Mouse (Mus musculus): ENCODE data around the gene Htr6. TPM values are rescaled to one million over a fixed set of nuclear protein-coding genes. Genes with fewer than 3 reads are reported as not detected.

Htr6 gene
- polyA plus RNA-seq, 1 experiment from 2014 or later: not detected

DNA sequence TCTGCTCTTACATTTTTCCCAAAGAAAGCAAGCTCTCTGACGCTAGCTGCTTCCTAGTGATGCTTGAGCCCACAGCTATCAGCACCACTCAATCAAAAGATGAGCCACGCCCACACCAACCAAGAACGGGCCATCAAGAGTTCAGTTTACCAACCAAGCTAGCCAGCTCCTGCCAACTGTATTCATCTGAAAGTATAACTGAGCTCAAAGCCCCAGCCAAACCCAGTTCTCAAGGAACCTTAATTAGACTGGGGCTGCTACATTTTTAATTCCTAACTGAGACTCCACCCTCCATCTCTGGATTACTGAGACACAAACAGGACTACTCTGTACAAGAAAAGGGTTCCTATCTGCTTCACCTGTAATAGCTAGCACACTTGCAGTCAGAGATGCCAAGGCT is 35.5 kb upstream of the Htr6 start:
- H3K27ac ChIP-seq (ENCODE audit: low read length): peak overlapping the region; percentile 62
- no peaks in the 10 kb centered on the region for H3K36me3 ChIP-seq (ENCODE audit: control insufficient read depth, insufficient read depth, low read length)
- H3K4me1 ChIP-seq (ENCODE audit: control insufficient read depth, insufficient read depth, low read length): peaks cover 32% of the 10 kb centered on the region
- no peak overlapping the region for H3K4me3 ChIP-seq (ENCODE audit: low read length)
- H3K9ac ChIP-seq (ENCODE audit: low read depth, low read length): no peak overlapping the region
- 54% methylated on average over 3 of the region's 3 CpGs for WGBS
- no peaks in the 10 kb centered on the region for H3K9me3 ChIP-seq (ENCODE audit: control insufficient read depth, low read length)
- ATAC-seq: no peak
- peak overlapping the region; percentile 4; the same call in 1 of the 2 replicates for H3K4me2 ChIP-seq (ENCODE audit: low read depth, low read length)
- no peaks in the 10 kb centered on the region for H3K27me3 ChIP-seq (replicated peaks; ENCODE audit: control insufficient read depth, insufficient read depth, low read length)

DNA sequence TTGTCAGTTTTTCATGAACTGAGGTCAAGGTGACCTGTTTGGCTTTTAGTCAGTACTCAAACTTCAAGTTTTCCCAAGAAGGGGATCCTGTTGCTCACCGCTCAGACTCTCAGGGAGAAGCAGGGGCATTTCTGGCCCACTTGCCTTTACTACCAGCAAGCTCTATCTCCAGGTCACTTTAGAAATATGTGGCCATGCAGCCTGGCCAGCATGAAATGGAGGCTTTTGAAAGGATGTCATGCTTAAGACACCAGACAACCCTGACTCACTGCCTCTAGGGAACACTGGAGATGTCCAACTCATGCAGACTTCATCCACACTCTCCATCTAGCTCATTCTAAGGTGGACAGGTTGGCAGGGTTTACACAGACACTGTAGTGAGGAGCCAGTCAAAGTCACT is 30.1 kb upstream of the Htr6 start:
- Histone ChIP-seq H3K4me1 (ENCODE audit: control insufficient read depth, insufficient read depth, low read length) (peaks cover under 1% of the 10 kb centered on the region), H3K9me3 (ENCODE audit: control insufficient read depth, low read length) (no peaks in the 10 kb centered on the region), H3K4me2 (ENCODE audit: low read depth, low read length) (no peak overlapping the region), H3K36me3 (ENCODE audit: control insufficient read depth, insufficient read depth, low read length) (peaks cover 9% of the 10 kb centered on the region), H3K27me3 (replicated peaks; ENCODE audit: control insufficient read depth, insufficient read depth, low read length) (no peaks in the 10 kb centered on the region), H3K4me3 (ENCODE audit: low read length) (no peak overlapping the region), H3K27ac (ENCODE audit: low read length) (no peak overlapping the region), H3K9ac (ENCODE audit: low read depth, low read length) (no peak overlapping the region)
- ATAC-seq: no peak
- 98% methylated on average over 1 of the region's 1 CpGs for WGBS

DNA sequence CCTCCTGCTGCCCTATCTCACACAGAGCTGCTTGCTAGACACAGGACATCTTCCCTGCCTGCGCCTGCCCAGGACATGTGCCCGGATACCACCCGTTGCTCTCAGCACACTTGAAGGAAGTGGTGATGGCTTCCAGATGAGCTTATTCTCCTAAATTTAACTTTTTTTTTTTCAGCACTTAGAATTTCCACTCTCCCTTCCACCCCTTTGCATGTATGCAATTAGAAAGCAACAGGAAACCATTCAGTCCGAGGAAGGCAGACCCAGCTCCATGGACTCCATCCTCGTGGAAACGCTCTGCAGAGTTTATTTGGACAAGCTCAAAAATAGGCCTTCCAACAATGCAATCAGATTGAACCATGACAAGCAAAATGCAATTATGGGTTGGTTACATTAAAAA is 26.2 kb upstream of the Htr6 start:
- H3K4me1 ChIP-seq (ENCODE audit: control insufficient read depth, insufficient read depth, low read length): no peaks in the 10 kb centered on the region
- WGBS: 75% methylated on average over 6 of the region's 6 CpGs

DNA sequence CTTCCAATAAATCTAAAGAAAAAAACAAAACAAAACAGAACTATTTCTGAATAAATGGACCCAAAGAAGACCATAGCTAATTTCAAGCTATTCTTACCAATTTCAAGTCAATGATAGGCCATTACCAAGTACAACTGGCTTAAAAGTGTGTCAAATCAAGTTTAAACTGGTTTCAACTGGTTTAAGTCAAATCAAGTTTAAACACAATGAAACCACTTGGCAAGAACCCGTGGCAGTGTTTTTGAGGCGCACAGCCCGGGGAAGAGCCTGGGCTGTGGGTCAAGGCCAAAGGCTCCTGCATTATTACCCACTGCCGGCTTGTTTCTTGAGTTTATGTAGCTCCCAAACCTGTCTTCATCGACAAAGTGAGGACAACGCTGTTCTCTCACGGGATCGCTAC is 25.0 kb upstream of the Htr6 start:
- no peak overlapping the region for H3K9ac ChIP-seq (ENCODE audit: low read depth, low read length)
- no peaks in the 10 kb centered on the region for H3K27me3 ChIP-seq (replicated peaks; ENCODE audit: control insufficient read depth, insufficient read depth, low read length)
- no peak overlapping the region for H3K4me3 ChIP-seq (ENCODE audit: low read length)
- no peak for ATAC-seq
- no peak overlapping the region for H3K27ac ChIP-seq (ENCODE audit: low read length)
- no peaks in the 10 kb centered on the region for H3K4me1 ChIP-seq (ENCODE audit: control insufficient read depth, insufficient read depth, low read length)
- no peak overlapping the region for H3K4me2 ChIP-seq (ENCODE audit: low read depth, low read length)
- H3K36me3 ChIP-seq (ENCODE audit: control insufficient read depth, insufficient read depth, low read length): peaks cover 9% of the 10 kb centered on the region
- no peaks in the 10 kb centered on the region for H3K9me3 ChIP-seq (ENCODE audit: control insufficient read depth, low read length)
- 89% methylated on average over 8 of the region's 8 CpGs for WGBS

More for the DNA sequence above, 26.2 kb upstream of the Htr6 start:
- no peaks in the 10 kb centered on the region for H3K27me3 ChIP-seq (replicated peaks; ENCODE audit: control insufficient read depth, insufficient read depth, low read length)
- no peak overlapping the region for H3K27ac ChIP-seq (ENCODE audit: low read length)
- H3K9ac ChIP-seq (ENCODE audit: low read depth, low read length): no peak overlapping the region
- no peak overlapping the region for H3K4me3 ChIP-seq (ENCODE audit: low read length)
- no peak overlapping the region for H3K4me2 ChIP-seq (ENCODE audit: low read depth, low read length)
- peaks cover 9% of the 10 kb centered on the region for H3K36me3 ChIP-seq (ENCODE audit: control insufficient read depth, insufficient read depth, low read length)
- ATAC-seq: no peak
- no peaks in the 10 kb centered on the region for H3K9me3 ChIP-seq (ENCODE audit: control insufficient read depth, low read length)

DNA sequence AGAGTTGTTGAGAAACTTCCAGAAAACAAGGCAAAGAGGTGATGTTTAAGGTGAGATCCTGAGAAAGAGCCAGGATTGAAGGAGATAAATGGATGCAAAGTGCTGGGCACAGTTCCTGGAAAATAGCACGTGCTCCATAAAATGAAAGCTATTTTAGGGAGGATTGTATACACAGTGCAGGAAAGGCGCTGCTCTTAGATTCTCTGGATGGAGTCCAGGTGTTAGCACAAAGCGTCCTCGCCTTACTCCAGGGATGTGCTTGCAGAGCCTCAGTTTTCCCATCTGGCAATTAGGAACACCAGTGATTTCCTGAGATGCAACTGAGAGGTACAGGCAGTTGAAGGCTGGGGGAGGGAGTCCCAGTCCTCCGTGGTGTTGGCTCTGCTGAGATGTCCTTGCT is 20.8 kb upstream of the Htr6 start:
- Histone ChIP-seq H3K36me3 (ENCODE audit: control insufficient read depth, insufficient read depth, low read length) (no peaks in the 10 kb centered on the region), H3K9ac (ENCODE audit: low read depth, low read length) (no peak overlapping the region), H3K4me2 (ENCODE audit: low read depth, low read length) (no peak overlapping the region), H3K4me1 (ENCODE audit: control insufficient read depth, insufficient read depth, low read length) (peaks cover 17% of the 10 kb centered on the region), H3K27ac (ENCODE audit: low read length) (no peak overlapping the region), H3K27me3 (replicated peaks; ENCODE audit: control insufficient read depth, insufficient read depth, low read length) (no peaks in the 10 kb centered on the region), H3K9me3 (ENCODE audit: control insufficient read depth, low read length) (no peaks in the 10 kb centered on the region; the same call in 1 of the 2 replicates), H3K4me3 (ENCODE audit: low read length) (no peak overlapping the region)
- peak; percentile 50; the same call in 1 of the 2 replicates for ATAC-seq
- WGBS: 41% methylated on average over 5 of the region's 5 CpGs

DNA sequence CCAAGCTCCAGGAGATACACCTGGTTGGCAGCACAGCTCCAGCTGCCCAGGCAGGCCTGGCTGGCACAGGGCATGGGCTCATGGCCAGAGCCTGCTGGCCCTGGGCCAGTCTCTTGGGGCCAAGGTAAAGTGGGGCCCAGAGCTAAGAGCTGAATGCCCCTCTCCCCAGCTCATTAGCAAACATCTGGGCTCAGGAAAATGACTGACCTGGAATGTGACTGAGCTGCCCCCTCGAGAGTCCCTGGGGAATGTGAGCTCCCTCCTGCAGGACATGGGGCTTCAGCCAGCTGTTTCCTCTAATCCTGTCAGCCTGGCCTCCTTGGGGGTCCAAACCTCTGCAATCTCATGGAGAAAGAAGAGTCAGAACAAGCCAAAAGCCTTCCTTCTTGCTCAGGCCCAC is 20.0 kb upstream of the Htr6 start:
- H3K27me3 ChIP-seq (replicated peaks; ENCODE audit: control insufficient read depth, insufficient read depth, low read length): no peaks in the 10 kb centered on the region
- no peaks in the 10 kb centered on the region for H3K36me3 ChIP-seq (ENCODE audit: control insufficient read depth, insufficient read depth, low read length)
- no peak for ATAC-seq
- no peak overlapping the region for H3K9ac ChIP-seq (ENCODE audit: low read depth, low read length)
- H3K27ac ChIP-seq (ENCODE audit: low read length): peak overlapping the region; percentile 33; the same call in 1 of the 2 replicates
- no peaks in the 10 kb centered on the region; the same call in 1 of the 2 replicates for H3K9me3 ChIP-seq (ENCODE audit: control insufficient read depth, low read length)
- H3K4me3 ChIP-seq (ENCODE audit: low read length): no peak overlapping the region
- H3K4me2 ChIP-seq (ENCODE audit: low read depth, low read length): no peak overlapping the region
- 29% methylated on average over 1 of the region's 1 CpGs for WGBS
- H3K4me1 ChIP-seq (ENCODE audit: control insufficient read depth, insufficient read depth, low read length): peaks cover 25% of the 10 kb centered on the region

DNA sequence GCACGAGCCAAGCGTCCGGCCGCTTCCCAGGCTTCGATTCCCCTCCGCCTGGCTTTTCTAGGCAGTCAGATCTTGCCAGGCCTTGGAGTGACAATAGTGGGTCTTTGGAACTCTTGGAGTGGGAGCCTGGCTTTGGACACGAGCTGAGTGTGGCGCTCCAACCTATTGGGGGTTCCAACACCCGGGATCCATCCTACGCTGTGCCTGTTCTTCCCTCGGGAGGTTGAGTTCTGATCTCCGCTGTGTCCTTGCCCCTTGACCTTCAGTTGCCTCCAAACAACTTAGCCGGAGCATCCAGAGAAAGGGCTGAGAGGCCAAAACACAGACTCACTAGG is 17.8 kb upstream of the Htr6 start:
- no peaks in the 10 kb centered on the region for H3K27me3 ChIP-seq (replicated peaks; ENCODE audit: control insufficient read depth, insufficient read depth, low read length)
- no peak overlapping the region for H3K27ac ChIP-seq (ENCODE audit: low read length)
- H3K9ac ChIP-seq (ENCODE audit: low read depth, low read length): peak overlapping the region; percentile 82
- no peaks in the 10 kb centered on the region for H3K36me3 ChIP-seq (ENCODE audit: control insufficient read depth, insufficient read depth, low read length)
- peak overlapping the region; percentile 97 for H3K4me2 ChIP-seq (ENCODE audit: low read depth, low read length)
- H3K9me3 ChIP-seq (ENCODE audit: control insufficient read depth, low read length): no peaks in the 10 kb centered on the region; the same call in 1 of the 2 replicates
- whole genome bisulfite sequencing: 27% methylated on average over 13 of the region's 13 CpGs
- H3K4me1 ChIP-seq (ENCODE audit: control insufficient read depth, insufficient read depth, low read length): peaks cover 40% of the 10 kb centered on the region
- peak overlapping the region; percentile 73 for H3K4me3 ChIP-seq (ENCODE audit: low read length)
- ATAC-seq: no peak

DNA sequence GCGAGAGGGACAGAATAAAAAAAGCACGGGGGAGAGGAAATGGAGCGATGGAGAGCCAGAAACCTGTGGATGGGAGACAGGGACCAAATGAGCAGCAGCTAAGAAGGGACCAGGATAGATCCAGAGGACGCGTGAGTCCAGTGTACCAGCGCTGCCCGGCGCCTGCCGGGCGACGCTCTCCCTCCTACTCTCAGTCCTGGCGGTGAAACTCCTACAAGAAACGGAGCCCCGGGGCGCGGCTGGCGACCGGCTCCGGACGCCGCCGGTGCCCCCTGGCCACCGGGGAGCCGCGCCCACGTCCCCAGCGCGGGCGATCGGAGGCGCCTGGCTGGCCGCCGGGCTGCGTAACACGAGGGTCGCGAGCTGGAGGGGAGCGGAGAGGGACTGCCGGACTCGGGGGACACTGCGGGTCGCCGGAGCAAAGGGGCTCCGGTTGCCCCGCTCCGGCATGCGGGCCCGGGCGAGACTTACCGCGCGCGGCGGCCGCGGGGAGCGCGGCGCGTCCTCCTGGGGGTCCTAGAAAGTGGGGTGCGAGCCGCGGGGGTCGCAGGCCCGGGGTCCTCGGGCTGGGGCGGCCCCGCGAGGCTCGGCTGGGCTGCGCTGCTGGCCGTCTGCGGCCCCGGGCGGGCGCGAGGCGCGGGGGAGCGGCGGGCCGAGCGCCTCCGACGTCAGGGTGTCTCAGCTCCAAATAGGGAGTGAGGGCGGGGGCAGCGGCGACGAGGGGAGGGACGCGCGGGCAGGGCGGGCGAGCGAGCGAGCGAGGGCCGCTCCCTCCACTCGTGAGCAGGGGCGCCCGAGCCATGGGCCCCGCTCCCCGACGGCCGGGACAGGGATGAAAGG is 17.2 kb upstream of the Htr6 start, which contains the start of gene Nbl1:
Nbl1 (minus strand) TSS at position 638 of the 840 bp plus-strand sequence.
- Histone ChIP-seq H3K4me1 (ENCODE audit: control insufficient read depth, insufficient read depth, low read length) (peaks cover 41% of the 10 kb centered on the region), H3K4me3 (ENCODE audit: low read length) (peak within 1 kb of the TSS; percentile 73), H3K27ac (ENCODE audit: low read length) (peak within 1 kb of the TSS; percentile 32; the same call in 1 of the 2 replicates), H3K9ac (ENCODE audit: low read depth, low read length) (peak within 1 kb of the TSS; percentile 82), H3K4me2 (ENCODE audit: low read depth, low read length) (peak within 1 kb of the TSS; percentile 97), H3K27me3 (replicated peaks; ENCODE audit: control insufficient read depth, insufficient read depth, low read length) (no peaks in the 10 kb centered on the region), H3K9me3 (ENCODE audit: control insufficient read depth, low read length) (no peaks in the 10 kb centered on the region; the same call in 1 of the 2 replicates), H3K36me3 (ENCODE audit: control insufficient read depth, insufficient read depth, low read length) (no peaks in the 10 kb centered on the region)
- ATAC-seq: peak; percentile 52
- under 1% methylated on average over 100 of the region's 105 CpGs for WGBS

DNA sequence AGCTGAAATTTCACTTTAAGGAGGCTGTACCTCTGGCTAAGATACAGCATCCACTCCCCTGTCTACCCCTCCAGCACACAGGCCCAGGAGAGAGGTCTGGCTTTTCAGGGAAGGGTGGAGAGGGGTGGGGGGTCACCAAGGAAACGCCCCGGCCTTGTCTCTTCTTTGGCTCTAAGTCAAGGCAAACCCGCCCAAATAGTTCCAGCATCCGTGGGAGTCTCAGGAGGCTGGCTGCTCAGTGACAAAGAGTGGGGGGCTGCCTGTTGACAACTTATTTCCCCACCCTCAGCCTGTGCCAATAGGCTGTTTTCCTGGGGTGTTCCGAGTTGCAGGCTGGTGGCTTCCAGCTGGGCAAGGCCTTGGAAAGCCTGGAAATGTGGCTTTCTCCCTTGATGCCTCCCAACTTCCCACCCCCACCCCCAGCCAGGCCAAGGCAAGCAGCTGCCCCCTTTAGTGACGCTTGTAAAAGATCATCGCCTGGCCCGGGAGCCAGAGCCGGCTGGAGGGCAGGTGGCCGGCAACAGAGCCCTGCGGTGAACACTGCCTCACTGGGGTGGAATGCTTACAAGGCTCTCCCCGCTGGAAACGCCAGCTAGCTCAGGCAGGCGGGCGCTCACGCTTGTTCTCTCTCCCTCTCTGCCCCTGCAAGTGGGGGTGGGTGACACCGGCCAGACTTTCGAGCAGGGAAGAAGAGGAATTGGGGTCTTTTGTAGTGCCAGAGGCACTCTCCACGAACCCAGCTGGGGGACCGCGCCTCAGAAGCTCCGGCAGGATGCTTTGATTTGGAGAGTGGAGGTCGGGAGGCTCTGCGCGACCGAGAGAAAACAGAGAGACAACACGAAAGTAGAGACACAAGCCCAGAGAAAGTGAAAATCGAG is 16.3 kb upstream of the Htr6 start:
- H3K4me2 ChIP-seq (ENCODE audit: low read depth, low read length): peak overlapping the region; percentile 97
- peaks cover 41% of the 10 kb centered on the region for H3K4me1 ChIP-seq (ENCODE audit: control insufficient read depth, insufficient read depth, low read length)
- ATAC-seq: 0 out of 2 replicates have a peak, but pooled peaks have one; percentile 18
- no peaks in the 10 kb centered on the region; the same call in 1 of the 2 replicates for H3K9me3 ChIP-seq (ENCODE audit: control insufficient read depth, low read length)
- 7% methylated on average over 28 of the region's 28 CpGs for WGBS
- no peaks in the 10 kb centered on the region for H3K27me3 ChIP-seq (replicated peaks; ENCODE audit: control insufficient read depth, insufficient read depth, low read length)
- H3K4me3 ChIP-seq (ENCODE audit: low read length): peak overlapping the region; percentile 73
- H3K27ac ChIP-seq (ENCODE audit: low read length): 0 out of 2 replicates have a peak overlapping the region, but pooled peaks have one; percentile 20
- peak overlapping the region; percentile 82 for H3K9ac ChIP-seq (ENCODE audit: low read depth, low read length)
- no peaks in the 10 kb centered on the region for H3K36me3 ChIP-seq (ENCODE audit: control insufficient read depth, insufficient read depth, low read length)

All from intestine, embryonic 16.5 days (tissue).